Mouse (Mus musculus) lung, postnatal 4 days (tissue): ENCODE measurements around the gene Fgfr2.

Experiments used
- DNase-seq, 2 experiments: peaks; one replicate each; pipeline ENCODE4 v3.0.0; 2021

Fgfr2 gene

DNA sequence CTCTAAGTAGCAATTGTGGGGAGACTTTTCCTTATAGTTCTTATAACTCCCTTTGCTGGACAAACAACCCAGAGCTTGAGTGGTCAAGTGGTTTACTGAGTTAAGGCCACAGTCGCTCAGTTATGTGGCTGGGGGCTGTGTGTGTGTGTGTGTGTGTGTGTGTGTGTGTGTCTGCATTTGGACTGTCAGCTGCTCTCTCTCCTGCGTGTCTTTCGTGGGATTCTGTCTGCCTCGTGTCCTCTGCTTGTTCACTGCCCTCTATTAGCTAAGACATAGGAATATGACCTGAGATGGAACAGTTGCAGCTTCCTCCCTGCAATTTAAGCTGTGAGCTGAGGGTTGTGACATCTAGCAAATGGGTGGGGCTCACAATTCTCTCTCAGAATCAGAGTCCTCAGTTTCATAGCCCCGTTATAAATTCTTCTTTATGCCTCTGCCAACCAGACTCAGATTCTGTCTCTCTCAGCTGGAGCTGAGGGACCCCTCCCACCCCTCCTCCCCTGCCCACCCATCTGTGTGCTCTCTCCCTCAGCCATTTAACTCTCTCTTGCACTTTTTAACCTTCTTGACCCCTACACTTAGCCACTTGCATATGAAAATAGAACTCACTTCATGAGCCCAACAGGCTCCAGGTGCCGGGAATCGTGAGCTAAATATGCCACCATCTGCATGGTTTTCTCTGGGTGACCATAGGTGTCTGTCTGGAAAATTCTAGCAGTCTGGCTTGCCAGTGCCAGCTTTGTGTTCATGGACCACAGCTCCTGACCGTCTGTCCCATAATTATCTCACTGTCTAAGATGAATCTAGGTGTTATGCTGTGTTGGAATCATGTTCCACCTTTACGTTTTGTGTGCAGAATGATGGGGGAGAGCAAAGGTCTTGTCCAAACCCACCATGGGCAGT is 2413.5 kb downstream of the Fgfr2 start:
- no peak for DNase-seq

DNA sequence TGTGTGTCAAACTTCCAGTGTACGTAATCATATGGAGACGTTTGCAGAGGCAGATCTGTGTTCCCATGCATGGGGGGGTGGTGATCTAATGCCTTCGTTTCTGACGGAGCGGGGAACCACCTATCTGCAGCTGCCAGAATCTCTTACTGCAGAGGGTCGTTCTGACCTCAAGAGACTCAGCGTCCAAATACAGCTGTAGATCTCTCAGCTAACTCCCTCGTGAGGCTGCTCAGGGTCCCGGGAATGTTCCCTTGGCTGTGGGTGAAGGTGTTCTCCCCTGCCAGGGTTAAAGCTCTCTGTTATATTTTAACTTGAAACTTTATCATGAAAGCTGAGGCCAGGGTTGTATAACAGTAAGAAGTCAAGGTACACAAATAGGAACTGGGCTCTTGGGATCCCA is 2414.2 kb downstream of the Fgfr2 start:
- DNase-seq: no peak

DNA sequence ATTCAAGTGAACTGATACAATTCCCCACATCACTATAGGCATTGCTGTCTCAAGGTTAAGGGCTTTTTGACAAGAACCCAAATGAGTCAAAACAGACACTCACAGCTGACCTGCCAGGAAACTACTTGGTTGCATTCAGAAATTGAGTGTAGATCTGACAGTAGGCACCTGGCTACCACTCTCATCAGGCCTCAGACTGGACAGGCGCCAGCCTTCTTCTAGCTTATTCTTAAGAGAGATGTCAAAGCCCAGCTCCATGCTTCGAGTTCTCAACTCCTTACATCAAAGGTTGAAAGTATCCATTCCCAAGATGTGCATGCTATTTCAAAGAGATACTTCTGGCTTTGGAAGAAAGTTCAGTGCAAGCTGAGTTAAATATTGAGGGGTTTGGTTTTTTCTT is 2417.9 kb downstream of the Fgfr2 start:
- no peak for DNase-seq

DNA sequence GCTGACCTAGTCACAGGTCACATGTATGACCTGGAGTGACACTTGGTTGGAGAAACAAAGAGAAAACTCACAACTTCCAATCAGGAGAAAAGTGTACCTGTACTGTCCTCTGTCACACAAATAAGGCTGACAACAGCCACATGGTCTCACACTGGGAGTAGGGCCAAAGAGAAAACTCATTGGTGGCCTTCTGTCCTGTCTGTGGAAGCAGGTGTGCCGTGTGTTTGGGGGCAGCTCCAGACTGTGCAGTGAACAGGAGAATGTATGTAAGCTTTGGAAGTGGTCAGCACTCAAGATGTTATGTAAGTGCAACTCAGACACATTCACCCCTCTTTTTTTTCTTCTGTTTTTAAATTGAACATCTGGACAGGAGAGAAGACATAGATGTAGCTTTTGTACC is 2421.8 kb downstream of the Fgfr2 start:
- DNase-seq: no peak

DNA sequence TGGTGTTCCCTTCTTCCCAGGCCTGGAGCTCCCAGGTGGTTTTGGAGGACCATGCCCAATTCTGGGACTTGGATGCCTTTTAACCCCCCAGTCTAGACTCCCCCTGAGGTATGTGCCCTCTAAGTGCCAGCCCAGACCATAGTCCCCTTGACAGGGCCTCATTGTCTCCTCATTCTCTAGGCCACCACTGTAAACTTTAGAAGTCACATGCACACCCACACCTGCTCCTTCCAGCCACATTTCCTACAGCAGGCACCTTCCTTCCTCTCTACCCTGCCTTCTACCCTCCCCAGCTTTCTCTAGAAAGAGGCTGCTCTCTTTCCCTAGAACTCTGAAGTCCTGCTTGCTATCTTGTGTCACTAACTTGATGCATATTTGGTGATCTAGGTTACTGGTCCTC is 2424.7 kb downstream of the Fgfr2 start:
- DNase-seq: no peak

DNA sequence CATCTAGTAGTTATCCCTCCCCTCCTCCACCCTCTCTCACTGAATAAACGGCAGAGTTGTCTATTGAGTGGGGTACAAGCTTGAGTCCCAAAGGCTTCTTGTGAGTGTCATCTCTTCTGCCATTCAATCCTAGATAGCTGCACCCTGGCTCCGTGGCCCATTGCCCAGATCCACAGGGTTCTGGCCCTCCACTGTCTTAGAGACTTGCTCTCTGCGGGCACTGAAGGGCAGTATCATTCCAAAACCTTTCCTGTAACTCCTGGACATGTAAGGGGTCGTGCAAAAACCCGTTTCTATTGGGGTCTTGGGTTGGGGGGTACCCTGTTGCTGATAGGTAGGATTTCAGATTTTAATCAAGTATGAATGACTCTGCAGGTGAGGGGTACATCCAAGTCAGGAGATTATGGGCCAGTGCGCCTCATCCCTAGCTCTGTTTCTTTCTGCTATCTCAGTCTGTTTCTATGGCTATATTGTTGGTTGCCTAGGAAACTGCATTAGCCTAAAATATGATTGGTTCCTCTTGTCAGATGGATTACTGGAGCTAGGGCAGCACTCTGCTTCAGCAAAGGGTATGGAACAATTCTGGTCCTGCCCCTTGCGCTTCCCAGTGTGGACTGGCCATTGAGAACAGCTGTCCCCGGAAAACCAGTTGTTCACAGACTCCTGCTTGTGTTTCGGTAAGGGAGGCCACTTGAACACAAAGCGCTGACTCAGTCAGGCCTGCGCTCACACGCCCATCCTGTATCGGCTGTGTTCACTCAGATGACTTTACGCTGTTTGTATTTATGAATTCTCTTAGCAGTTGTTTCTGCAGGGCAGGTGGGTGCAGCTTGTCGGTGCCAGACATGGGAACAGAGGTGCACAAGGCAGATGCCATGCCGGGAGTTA is 2426.6 kb downstream of the Fgfr2 start:
- DNase-seq: no peak

DNA sequence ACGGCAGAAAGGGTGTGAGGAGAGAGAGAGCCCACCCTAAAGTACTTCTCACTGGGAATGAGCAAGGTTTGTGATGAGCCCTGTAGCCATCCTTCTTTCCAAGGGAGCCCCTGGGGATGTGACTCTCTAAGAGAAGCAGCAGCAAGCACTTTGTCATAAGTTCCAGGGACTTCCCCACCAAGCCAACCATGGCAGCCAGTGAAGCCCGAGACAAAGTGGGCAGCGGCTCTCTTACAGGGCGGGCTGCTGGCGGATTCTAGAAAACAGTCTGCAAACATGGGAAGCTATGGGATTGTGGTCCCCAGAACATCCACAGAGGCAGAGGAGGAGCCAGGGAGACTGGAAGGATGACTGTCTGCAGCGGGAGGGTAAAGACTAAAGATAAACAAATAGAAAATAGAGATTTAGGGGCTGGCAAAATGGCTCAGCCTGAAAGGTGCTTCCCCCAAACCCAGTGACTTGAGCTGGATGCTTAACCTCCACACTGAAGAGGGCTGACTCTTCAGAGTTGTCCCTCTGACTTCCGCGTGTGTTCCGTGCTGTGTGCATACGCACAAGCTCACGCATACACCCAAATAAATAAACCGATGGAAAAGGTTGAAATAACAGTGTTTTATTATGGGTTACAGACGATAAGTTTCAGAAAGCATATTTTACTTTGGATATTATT is 2427.3 kb downstream of the Fgfr2 start:
- DNase-seq: no peak

DNA sequence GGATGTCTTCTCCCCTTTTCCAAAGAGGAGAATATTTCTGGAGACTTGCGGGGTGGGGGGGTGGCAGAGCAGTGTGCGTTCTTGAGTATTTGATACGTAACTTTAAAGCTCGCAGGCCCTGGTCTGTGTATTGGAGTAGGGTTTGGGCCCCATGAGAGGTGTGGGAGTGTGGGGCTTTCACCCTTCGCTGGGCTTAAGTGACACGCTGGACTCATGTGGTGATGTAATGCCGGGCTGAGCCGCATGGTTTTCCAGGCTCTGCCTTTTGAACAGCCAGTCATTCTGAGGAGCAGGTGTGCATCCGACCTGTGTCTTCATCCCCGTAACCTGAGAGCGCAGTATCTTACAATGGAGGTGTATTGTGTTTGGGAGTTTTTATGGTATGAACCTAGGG is 2429.4 kb downstream of the Fgfr2 start:
- no peak for DNase-seq

DNA sequence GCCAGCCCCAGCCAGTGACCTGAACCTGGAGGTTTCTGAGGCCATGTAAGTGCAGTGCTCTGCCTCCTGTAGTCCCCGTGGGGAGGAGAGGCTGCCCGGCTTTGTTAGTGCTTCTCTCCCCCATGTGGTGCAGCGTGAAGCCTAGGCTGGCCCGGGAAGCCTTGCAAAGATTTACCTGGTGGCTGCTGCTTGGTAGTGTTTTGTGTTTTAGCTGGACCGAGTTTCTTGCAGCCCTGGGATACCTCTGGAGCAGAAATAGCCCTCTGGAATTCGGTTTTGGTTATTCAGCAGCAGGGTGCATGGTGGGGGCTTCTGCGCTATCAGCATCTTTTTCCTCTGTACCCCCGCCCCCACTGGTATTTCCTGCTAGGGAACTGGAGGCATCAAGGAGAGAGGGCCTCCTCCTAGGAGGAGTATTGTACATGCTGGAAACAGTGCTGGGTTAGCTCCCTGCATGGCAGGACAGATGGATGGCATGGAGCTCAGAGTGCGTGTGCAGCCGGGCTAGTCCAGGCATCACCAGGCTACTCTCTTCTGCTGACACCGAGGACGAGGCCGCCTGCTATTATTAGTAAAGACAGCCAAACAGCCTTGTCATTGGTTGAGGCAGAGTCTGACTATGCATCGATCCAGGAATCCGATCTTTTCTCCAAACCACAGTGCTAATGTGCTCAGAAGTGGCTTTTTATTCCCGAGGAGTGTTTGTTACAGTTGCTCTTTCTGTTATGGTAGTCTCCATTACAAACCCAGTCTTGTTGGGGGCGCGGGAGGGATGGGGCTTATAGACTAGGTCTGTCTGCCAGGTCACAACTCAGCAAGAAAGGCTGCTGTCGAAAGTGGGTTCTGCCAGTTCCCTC is 2430.0 kb downstream of the Fgfr2 start:
- peak in 1 of 2 experiments; percentile 35 for DNase-seq

DNA sequence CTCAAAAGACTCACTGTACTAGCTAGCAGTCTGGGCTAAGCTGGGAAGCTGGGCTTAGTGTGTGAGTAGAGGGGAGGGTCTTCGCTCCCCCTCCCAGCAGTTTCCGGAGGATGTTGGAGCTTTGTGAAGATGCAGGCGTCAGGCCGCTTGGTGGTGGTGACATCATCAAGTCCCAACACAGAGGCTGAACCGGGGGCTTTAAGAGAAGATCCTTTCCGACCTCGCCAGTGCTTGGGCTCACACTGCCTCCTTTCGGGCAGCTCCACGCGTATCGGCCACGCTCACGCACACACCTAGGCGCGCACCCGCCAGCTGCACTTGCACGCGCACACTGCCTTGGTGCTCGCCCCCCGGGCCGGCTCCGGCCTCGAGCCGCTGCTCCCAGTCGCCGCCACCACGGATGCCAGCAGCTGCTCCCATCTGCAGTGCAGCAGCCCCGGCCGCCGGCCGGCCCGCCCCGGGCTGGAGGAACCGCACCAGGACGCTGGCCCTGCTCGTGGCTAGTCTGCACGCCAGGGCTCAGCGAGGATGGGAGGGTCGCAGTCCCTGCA is 2430.7 kb downstream of the Fgfr2 start:
- DNase-seq: peak; percentile 77 to 85

DNA sequence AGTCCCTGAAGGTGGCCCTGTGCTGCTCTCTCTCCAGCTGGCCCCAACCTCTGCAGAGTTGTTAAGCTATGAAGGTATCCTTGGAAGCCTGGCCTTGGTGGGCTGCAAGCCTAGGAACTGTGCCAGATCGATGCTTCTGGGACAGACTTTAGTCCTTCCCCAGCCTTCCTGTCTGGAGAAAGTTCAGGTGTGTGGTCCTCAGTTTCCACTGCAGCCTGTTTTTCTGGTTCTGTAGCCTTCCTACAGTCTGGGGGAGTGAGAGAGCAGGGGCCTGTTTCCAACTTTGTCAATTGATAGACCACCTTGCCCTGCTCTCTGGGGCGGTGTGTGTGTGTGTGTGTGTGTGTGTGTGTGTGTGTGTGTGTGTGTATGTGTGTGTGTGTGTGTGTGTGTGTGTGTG is 2431.2 kb downstream of the Fgfr2 start:
- DNase-seq: no peak

DNA sequence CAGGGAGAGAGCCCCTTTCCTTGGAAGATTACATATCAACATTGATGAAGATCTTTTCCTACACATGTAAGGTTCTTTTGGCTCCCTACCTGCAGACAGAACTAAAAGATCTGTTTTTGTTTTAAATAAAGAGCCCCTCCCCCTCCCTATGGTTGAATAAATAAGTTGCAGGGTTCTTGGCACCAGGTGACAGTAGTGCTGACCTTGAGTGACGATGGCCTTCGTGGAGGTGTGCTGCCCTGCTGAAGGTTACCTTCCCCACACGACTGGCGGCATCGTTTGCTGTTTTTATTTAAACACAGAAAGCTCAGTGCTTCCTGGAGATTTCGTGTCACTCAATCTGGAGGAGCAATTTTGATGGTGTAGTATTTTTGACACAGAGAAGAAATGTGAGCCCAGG is 2432.3 kb downstream of the Fgfr2 start:
- no peak for DNase-seq

DNA sequence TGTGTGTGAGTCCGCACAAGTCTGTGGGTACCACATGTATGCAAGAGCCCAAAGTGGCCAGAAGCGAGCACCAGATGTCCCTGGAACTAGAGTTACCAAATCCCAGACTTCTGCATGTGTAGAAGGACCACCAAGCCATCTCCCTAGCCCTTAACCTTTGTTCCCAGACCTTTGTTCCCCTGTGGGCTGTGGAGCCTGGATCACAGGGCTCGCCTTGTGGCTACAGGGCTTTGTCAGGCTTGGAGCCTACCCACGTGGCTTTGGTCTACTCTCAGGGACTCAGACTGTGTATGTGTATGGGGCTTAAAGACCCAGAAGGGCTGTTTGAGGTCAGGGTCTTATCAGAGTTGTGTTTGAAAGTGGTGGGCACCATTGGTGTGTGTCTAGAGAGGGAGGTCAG is 2434.5 kb downstream of the Fgfr2 start:
- no peak for DNase-seq

DNA sequence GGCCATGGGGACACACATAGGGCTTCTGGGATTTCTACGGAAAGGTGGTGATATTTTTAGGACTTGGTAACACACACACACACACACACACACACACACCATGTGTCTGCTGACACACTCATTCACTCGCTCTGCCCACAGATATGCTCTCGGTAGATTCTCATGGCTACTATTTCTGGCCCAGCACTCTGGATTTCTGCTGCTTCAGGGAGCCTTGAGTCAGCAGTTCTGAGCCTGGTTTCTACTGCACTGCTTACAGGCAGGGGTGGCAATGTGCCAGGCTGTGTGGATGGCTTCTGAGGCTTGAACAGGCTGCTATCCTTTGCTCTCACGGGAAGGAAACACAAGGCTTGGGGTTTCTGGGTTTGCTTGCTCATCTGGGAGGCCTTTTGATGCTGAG is 2441.4 kb downstream of the Fgfr2 start:
- peak in 1 of 2 experiments; percentile 45 for DNase-seq

DNA sequence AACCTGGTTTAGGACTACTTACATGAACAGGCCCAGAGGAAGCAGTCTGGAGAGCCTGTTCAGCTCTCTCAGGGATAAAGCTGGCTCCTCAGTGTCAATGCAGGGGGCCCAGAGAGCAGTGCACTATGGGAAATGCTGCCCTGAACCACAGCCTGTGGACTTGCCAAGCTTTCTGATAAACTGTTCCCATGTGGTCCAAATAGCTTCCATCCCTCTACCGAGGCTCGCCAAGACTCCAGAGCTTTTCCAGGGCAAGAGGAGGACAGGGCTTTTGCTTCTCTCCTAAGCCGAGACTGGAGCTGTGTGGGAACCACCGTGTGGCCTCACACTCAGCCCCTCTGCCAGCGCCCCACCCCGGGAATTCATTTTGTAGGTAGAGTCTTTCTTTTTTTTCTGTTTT is 2444.7 kb downstream of the Fgfr2 start:
- no peak for DNase-seq

DNA sequence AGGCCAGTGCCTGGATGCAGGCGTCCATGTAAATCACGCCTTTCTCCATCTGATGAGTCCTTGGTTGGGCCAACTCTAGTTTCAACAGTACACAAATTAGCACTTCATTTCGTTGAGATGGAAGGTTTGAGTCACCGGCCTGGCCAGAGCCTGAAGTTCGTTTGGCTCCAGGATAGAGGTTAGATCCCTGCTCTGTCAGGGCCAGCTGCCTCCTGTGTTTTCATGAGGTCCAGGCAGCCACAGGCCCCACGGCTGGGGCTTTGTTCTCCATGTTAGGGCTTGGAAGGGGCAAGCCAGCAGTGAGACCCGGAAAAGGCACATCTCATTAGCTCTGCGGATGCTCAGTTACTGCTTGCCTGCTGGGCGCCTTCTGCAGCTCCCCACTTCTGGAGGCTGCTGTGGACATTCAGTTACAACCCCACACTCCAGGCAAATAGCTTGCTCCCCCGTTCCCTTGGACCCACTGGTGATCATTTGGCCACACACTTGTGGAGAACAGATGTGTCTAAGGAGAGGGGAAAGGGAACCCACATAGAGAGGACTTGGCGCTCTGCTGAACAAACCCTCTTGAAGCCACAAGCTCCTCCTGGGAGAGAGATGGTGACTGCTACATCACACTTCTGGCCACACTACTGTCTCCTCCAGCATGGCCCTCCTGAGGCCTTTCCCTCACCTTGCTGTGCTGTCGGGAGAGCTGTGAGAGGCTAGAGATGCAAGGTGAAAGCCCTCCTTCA is 2445.4 kb downstream of the Fgfr2 start:
- peak in 1 of 2 experiments; percentile 54 for DNase-seq

DNA sequence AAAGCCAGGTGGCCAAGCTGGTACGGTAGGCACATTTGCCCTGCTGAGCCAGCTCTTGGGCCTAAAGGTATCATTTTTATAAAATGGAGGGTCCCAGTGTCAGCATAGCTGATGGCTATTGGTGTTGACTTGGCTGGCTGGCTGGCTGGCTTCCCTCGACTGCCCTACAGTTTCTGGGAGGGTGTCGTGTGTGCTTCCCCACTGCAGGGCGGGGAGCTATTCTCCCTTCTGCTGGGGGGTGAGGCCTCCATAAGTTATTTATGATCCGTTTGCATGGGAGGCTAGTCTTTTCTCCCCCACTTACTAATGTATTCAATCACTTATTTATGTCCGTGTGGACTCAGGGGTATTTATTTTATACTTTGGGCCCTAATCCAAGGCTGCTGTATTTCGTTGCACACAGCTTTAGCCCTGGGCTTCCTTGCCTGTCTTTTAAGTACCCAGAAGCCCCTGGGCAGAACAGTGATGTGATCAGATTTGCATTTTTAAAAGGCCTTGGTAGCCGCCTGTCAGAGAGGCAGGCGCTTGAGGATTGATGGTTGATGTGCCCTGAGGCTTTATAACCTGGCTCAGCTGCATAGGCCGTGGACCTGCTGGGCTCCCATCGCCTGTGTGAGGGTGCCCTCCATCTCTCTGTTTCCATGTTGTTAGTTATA is 2446.1 kb downstream of the Fgfr2 start:
- no peak for DNase-seq

DNA sequence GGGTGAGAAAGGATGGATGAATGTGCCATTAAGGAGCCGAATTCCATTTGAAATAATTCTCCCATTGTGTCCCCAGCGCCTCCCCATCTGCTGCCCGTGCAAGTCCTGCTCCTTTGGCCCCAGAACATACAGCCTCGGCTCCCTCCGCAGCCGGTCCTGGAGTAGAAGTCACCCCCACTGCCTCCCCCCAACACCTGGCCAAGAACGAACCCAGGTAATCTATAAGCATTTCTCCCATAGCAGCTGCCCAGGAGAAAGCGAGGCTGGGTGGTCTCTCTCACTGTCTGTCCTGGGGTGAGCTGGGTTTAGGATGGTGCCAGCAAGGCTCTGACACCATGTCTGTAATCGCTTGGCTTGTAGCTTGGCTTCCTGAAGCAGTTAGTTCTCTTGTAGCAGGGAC is 2448.6 kb downstream of the Fgfr2 start:
- DNase-seq: no peak

DNA sequence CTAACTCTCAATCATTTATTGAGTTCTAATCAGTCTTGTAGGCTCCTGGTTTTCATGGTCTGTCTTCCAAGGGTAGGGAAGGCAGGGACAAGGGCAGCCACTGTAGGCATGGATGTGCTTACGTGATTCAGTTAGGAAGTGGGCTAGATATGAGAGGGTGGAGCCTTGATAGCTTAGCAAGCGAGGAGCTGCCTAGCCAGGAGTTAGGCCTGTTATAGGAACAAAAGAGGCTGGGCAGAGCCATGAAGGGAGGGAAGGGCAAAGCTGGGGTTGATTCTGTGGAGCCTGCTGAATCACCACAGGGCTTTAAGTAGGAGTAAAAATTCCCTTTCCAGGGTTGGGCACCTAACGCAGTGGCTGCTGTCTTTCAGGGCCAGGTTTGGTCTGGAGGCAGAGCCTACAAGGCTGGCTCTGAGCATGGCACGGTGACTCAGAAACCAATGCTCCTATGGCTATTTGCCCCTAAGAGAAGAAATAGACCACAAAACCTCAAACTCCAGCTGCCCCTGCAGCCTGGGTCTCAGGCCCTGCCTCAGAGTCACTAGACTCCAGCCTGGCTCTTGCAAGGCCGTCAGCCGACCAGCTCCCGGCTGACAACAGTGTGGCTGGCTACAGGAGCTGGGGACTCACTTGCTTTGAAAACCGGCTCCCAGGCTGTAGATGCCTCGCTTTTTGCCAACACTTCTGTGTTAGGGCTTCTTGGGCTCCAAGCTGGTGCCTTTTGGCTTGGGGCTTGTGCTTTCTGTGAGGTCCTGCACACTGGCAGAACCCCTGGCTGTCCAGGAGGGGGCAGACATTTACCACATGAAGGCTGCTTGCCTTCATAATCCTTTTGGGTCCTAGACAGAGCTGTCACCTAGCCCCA is 2449.7 kb downstream of the Fgfr2 start:
- peak in 1 of 2 experiments; percentile 63 for DNase-seq

DNA sequence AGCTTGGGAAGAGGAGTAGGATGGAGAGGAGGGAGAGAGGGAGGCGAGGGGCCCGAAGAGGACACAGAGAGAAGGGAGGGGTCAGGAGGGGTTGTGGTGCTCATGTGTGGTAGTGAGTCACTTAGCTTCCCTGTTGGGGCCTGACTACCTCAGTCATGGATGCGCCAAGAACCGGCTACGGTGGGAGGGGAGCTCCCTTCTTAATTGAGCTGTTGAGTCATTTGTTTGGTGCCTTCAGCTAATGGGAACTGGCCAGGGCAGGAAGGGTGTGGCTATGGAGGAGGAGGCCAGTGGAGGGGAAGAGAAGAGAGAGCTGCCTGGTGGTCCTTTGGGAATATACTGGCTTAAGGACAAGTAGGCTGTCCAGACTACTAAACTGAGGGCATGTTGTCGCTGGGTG is 2451.8 kb downstream of the Fgfr2 start:
- DNase-seq: peak; percentile 51 to 59
